Mouse (Mus musculus) stomach, embryonic 14.5 days (tissue): ENCODE data around the gene Clcnka. TPM values are rescaled to one million over a fixed set of nuclear protein-coding genes. Genes with fewer than 3 reads are reported as not detected.

Experiments
- ATAC-seq: fragments of 200-750 bp; cut with Nextera tagmentation; 2 replicates; pipeline ENCODE4 v1.8.0; 2017; ENCODE audit warnings: low read depth, moderate TSS enrichment; ENCODE audit not compliant: insufficient number of reproducible peaks, insufficient read depth, low FRiP score
- H3K27ac ChIP-seq: fragments of 300-500 bp; sonication (generic); 2 replicates; pipeline ENCODE4 v1.5.1; 2014; ENCODE audit warnings: mild to moderate bottlenecking, low read length, moderate library complexity, mixed read lengths
- H3K27me3 ChIP-seq: fragments of 300-500 bp; sonication (generic); 2 replicates; pipeline ENCODE4 v1.6.1; 2014; ENCODE audit warnings: low read length, control low read depth, mixed read lengths; ENCODE audit not compliant: control insufficient read depth, insufficient read depth
- H3K36me3 ChIP-seq: fragments of 300-500 bp; sonication (generic); 2 replicates; pipeline ENCODE4 v1.6.1; 2014; ENCODE audit warnings: mild to moderate bottlenecking, control low read depth, low read length, moderate library complexity, mixed read lengths; ENCODE audit not compliant: control insufficient read depth, insufficient read depth
- H3K4me1 ChIP-seq: fragments of 300-500 bp; sonication (generic); 2 replicates; pipeline ENCODE4 v1.6.1; 2014; ENCODE audit warnings: low read length, control low read depth, mixed read lengths; ENCODE audit not compliant: control insufficient read depth, insufficient read depth
- H3K4me2 ChIP-seq: fragments of 300-500 bp; sonication (generic); replicated peaks from 2 replicates; pipeline ENCODE4 v1.6.1; 2014; ENCODE audit warnings: low read depth, low read length, control low read depth
- H3K4me3 ChIP-seq: fragments of 300-500 bp; sonication (generic); 2 replicates; pipeline ENCODE4 v1.5.1; 2014; ENCODE audit warnings: low read depth, low read length, control low read depth
- H3K9ac ChIP-seq: fragments of 300-500 bp; sonication (generic); replicated peaks from 2 replicates; pipeline ENCODE4 v1.6.1; 2014; ENCODE audit warnings: low read depth, mild to moderate bottlenecking, control low read depth, low read length, moderate library complexity, mixed read lengths
- H3K9me3 ChIP-seq: fragments of 300-500 bp; sonication (generic); 2 replicates; pipeline ENCODE4 v1.6.1; 2016; ENCODE audit warnings: low read depth, low read length, control low read depth; ENCODE audit not compliant: control insufficient read depth
- WGBS: fragments of 180-500 bp; shearing (Covaris S2); extraction: QIAGEN DNeasy Blood & Tissue Kit; methylation state at CpG from one replicate; pipeline ENCODE4 v1.1.7; 2014; 5-methylcytosine and 5-hydroxymethylcytosine counted together
- polyA plus RNA-seq: library from polyadenylated mRNA; unstranded; fragments of >200 nt; fragmentation: Nextera tagmentation; extraction: Ambion mirVana; gene quantifications from 2 replicates; pipeline ENCODE4 v1.2.1, GENCODE M21; 2014

Gene Clcnka
- polyA plus RNA-seq, 1 experiment from 2014 or later, result 0.16 TPM

- Histone ChIP-seq H3K9me3 (no peaks in the 10 kb centered on the region), H3K27me3 (no peaks in the 10 kb centered on the region), H3K4me2 (no peak overlapping the region), H3K27ac (no peak overlapping the region), H3K4me3 (no peak overlapping the region), H3K9ac (no peak overlapping the region), H3K36me3 (no peaks in the 10 kb centered on the region), H3K4me1 (no peaks in the 10 kb centered on the region)
- ATAC-seq, result no peak
- 15% methylated on average over 22 of the region's 22 CpGs for WGBS
These were observed 13.0 kb upstream of the Clcnka start for GRCm38 (mm10) chr4:141411430-141411992.

GRCm38 (mm10) chr4:141408577-141408976, 10.1 kb upstream of the Clcnka start:
- 0 out of 2 replicates have a peak, but pooled peaks cover 4% of the 10 kb centered on the region for H3K4me1 ChIP-seq
- no peak overlapping the region for H3K9ac ChIP-seq
- ATAC-seq, result no peak
- H3K4me2 ChIP-seq, result no peak overlapping the region
- H3K27ac ChIP-seq, result no peak overlapping the region
- no peaks in the 10 kb centered on the region for H3K9me3 ChIP-seq
- H3K27me3 ChIP-seq, result no peaks in the 10 kb centered on the region
- H3K36me3 ChIP-seq, result no peaks in the 10 kb centered on the region
- no peak overlapping the region for H3K4me3 ChIP-seq
- 92% methylated on average over 3 of the region's 3 CpGs for whole genome bisulfite sequencing

- H3K9ac ChIP-seq, result no peak overlapping the region
- WGBS, result 37% methylated on average over 12 of the region's 14 CpGs
These were observed 8.2 kb upstream of the Clcnka start for GRCm38 (mm10) chr4:141406516-141407299.

GRCm38 (mm10) chr4:141405314-141405622, 6.7 kb upstream of the Clcnka start:
- Histone ChIP-seq H3K27me3 (no peaks in the 10 kb centered on the region), H3K4me3 (no peak overlapping the region), H3K27ac (no peak overlapping the region), H3K9ac (no peak overlapping the region), H3K4me1 (0 out of 2 replicates have a peak, but pooled peaks cover 4% of the 10 kb centered on the region), H3K4me2 (no peak overlapping the region), H3K9me3 (no peaks in the 10 kb centered on the region), H3K36me3 (no peaks in the 10 kb centered on the region)
- 88% methylated on average over 3 of the region's 3 CpGs for WGBS
- no peak for ATAC-seq

More at GRCm38 (mm10) chr4:141406516-141407299, 8.2 kb upstream of the Clcnka start:
- Histone ChIP-seq H3K4me2 (no peak overlapping the region), H3K4me3 (no peak overlapping the region), H3K36me3 (no peaks in the 10 kb centered on the region), H3K9me3 (no peaks in the 10 kb centered on the region), H3K27ac (no peak overlapping the region), H3K4me1 (0 out of 2 replicates have a peak, but pooled peaks cover 4% of the 10 kb centered on the region), H3K27me3 (no peaks in the 10 kb centered on the region)
- peak; percentile 34; the same call in 1 of the 2 replicates for ATAC-seq

GRCm38 (mm10) chr4:141404518-141405313, 6.2 kb upstream of the Clcnka start:
- peak; percentile 60; the same call in 1 of the 2 replicates for ATAC-seq
- Histone ChIP-seq H3K27me3 (no peaks in the 10 kb centered on the region), H3K4me2 (peak overlapping the region; percentile 34), H3K9me3 (no peaks in the 10 kb centered on the region), H3K4me1 (0 out of 2 replicates have a peak, but pooled peaks cover 4% of the 10 kb centered on the region), H3K9ac (no peak overlapping the region), H3K27ac (no peak overlapping the region), H3K4me3 (no peak overlapping the region), H3K36me3 (no peaks in the 10 kb centered on the region)
- WGBS, result 11% methylated on average over 15 of the region's 15 CpGs

GRCm38 (mm10) chr4:141400171-141400570, 1.6 kb upstream of the Clcnka start:
- no peak overlapping the region for H3K27ac ChIP-seq
- H3K36me3 ChIP-seq, result no peaks in the 10 kb centered on the region
- WGBS, result 86% methylated on average over 15 of the region's 15 CpGs
- 0 out of 2 replicates have a peak, but pooled peaks cover 4% of the 10 kb centered on the region for H3K4me1 ChIP-seq
- ATAC-seq, result no peak
- H3K27me3 ChIP-seq, result no peaks in the 10 kb centered on the region
- H3K9me3 ChIP-seq, result no peaks in the 10 kb centered on the region
- no peak overlapping the region for H3K4me2 ChIP-seq
- no peak overlapping the region for H3K9ac ChIP-seq
- H3K4me3 ChIP-seq, result no peak overlapping the region

GRCm38 (mm10) chr4:141397861-141398260, 663 bp downstream of the Clcnka start:
- 65% methylated on average over 12 of the region's 12 CpGs for WGBS
- H3K4me3 ChIP-seq, result no peak overlapping the region
- H3K4me2 ChIP-seq, result no peak overlapping the region
- no peaks in the 10 kb centered on the region for H3K36me3 ChIP-seq
- no peak for ATAC-seq
- H3K27ac ChIP-seq, result no peak overlapping the region
- no peaks in the 10 kb centered on the region for H3K27me3 ChIP-seq
- H3K9me3 ChIP-seq, result no peaks in the 10 kb centered on the region
- no peaks in the 10 kb centered on the region for H3K4me1 ChIP-seq
- no peak overlapping the region for H3K9ac ChIP-seq

DNA sequence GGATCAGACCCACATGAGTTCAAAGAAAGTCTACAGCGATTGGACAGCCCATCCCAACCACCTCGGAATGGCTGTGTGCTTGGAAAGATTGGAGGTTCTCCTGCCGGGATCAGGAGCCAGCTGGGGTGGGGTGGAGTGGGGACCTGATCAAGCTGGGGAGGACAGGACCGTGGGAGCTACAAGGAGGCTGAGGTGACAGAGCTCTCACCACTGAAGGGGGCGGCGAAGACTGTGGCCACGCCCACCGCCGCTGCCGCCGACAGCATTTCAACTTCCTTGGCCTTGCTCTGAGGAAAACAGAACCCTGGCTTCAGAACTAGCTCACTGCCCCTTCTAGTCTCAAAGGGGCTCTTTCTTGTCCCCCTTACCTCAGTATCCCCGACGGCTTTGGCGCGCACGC, 3.8 kb downstream of the Clcnka start:
- no peaks in the 10 kb centered on the region for H3K4me1 ChIP-seq
- no peak for ATAC-seq
- 17% methylated on average over 16 of the region's 16 CpGs for WGBS
- no peaks in the 10 kb centered on the region for H3K36me3 ChIP-seq
- H3K27me3 ChIP-seq, result no peaks in the 10 kb centered on the region
- H3K9ac ChIP-seq, result no peak overlapping the region
- peak overlapping the region; percentile 28; the same call in 1 of the 2 replicates for H3K4me2 ChIP-seq
- H3K9me3 ChIP-seq, result no peaks in the 10 kb centered on the region
- no peak overlapping the region for H3K4me3 ChIP-seq
- H3K27ac ChIP-seq, result no peak overlapping the region
